Mouse (Mus musculus) liver, adult 2 months (tissue): ENCODE measurements at regions not wholly inside any gene's neighbourhood (a gene's known extent, or its start where the extent isn't known, plus 50 kb on each side); places are given as distances from the start of the nearest gene placed in this dataset.

Experiments used
- CTCF ChIP-seq: fragments of 200-500 bp; IDR thresholded peaks from 2 replicates; pipeline ENCODE4 v1.5.1; 2011; ENCODE audit warnings: low read depth, low read length, control low read depth
- POLR2A ChIP-seq: fragments of 200-500 bp; IDR thresholded peaks from 2 replicates; pipeline ENCODE4 v1.6.1; 2011; ENCODE audit warnings: low read length, control low read depth; ENCODE audit not compliant: insufficient read depth; ENCODE audit errors: extremely low read depth

DNA sequence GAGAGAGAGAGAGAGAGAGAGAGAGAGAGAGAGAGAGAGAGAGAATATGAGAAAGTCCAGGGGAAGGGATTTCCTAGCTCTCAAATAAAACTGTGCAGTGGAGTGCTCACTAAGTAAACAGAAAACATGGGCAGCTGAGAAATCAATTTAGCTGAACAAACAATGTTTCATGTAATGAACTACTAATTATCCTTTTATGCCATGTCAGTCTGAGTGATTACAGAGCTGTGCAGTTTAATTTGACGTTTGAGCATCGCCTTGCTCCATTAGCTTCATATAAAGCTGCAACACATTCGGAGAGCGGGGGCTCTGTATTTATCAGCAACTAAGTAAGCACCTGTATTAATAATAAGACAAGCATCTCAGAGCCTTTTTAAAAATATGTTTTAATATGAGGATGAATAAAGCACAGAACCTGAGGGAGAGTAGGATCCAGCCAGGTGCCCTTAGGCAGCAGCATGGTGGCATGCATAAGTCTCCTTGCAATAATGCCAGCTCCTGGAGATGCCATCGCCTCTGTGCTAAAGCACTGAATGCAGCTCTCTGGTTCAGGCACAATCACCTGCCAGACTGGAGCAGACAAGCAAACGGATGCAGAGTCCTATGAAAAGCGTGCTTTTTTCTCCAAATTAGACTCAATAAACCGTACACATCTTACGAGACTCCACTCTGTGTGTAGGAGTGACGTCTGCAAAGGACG lies 289.5 kb upstream of the Atp11b start:
- TF ChIP-seq CTCF (no peak), POLR2A (no peak)
